Mouse (Mus musculus) brain, embryonic 14.5 days (tissue): Measurements from ENCODE around the gene Zfp768.

Experiments
- CTCF ChIP-seq: fragments of 200-500 bp; IDR thresholded peaks from 2 replicates; pipeline ENCODE4 v1.5.1; 2012; ENCODE audit warnings: inconsistent platforms, mild to moderate bottlenecking, moderate library complexity, borderline replicate concordance; ENCODE audit not compliant: insufficient read depth, insufficient read length; ENCODE audit errors: extremely low read depth
- POLR2A ChIP-seq: fragments of 200-500 bp; IDR thresholded peaks from 2 replicates; pipeline ENCODE4 v1.6.1; 2012; ENCODE audit warnings: mild to moderate bottlenecking, inconsistent platforms, borderline replicate concordance; ENCODE audit not compliant: poor library complexity, insufficient read depth, insufficient read length, severe bottlenecking; ENCODE audit errors: extremely low read depth

GRCm38 (mm10) chr7:127364166-127364565 is 18.8 kb upstream of the Zfp768 start:
- TF ChIP-seq CTCF, result no peak
- TF ChIP-seq POLR2A, result no peak
